Mouse (Mus musculus) layer of hippocampus, postnatal 14 days (tissue): Measurements from ENCODE around the gene Tmprss11d. TPM values are rescaled to one million over a fixed set of nuclear protein-coding genes. Genes with fewer than 3 reads are reported as not detected.
"Not testable (repeated sequence)": the region's sequence is repeated elsewhere in the genome, so short reads cannot be mapped to it uniquely, and the experiment has no call there.

ENCODE experiments used
- DNase-seq, 2 experiments: peaks; one replicate each; pipeline ENCODE4 v3.0.0; 2021 to 2022; ENCODE audit warnings: low spot score in 2 of 2, mixed read lengths in 1 of 2
- long read RNA-seq, 2 experiments: library from polyadenylated mRNA; stranded (forward); transcript quantifications; one replicate each; pipeline ENCODE4 v2.0.0; 2021
- total RNA-seq, 2 experiments: library from RNA; stranded (reverse); gene quantifications; 2 replicates each; pipeline ENCODE4 v1.2.3; 2021

The Tmprss11d gene
- not detected for total RNA-seq
- long read RNA-seq, experiment 1, partial matches to known transcripts, result 0 of 1 reads
- long read RNA-seq, experiment 1, other reads (novel, unspliced or antisense), result 1 of 1 reads
- long read RNA-seq, experiment 2, result 0 reads

DNA sequence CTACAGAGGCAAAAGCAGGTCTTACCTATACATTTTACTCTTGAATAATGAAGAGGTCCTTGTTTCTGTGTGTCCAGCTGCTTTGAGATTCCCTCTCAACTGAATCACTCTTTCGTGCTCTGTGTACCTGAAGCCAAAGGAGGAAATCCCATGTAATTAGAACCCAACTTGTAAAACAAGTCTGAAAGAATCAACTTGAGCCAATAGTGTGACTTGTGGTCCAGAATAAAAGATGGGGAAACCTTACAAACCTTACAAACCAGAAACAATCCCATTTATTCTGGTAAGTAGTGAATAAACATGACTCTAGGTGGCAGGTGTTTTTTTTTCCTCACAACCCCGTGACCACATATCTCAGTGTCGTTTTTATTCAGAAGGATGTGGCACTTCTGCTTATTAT lies at the start of gene Tmprss11d:
TSS of gene Tmprss11d (minus strand) at position 101 of the 400 bp plus-strand sequence.
- no peak for DNase-seq

DNA sequence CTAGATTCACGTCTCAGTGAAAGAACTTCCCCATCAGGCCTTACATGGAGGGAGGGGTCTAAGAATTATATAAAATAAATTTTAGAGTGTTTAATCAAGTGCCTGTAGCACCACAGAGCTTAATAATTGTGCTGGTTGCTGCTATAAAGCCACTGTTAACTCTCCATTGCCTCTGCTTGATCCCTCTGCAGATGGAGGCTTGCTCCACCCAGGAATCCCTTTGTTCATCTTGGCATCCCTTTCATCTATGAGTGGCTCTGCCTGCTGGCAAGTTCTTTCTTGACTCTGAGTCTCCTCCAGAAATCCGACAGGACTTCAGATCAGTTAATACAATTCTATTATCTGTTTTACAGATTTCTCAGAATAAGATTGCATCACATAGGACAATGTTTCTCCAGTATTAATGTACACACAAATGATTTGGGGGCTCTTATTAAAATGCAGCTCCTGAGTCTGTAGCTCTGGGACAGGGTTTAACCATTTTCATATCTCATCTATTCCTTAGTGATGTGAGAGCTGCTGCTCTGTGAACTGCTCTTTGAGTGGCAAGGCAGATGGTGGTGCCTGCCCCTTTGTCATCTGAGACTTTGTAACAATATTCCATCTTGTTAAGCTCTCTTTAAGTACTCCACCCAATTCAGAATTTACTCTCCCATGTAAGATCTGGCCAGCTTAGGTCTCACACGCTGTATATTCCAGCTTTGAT lies 48.3 kb upstream of the Tmprss11d start:
- DNase-seq, result no peak

DNA sequence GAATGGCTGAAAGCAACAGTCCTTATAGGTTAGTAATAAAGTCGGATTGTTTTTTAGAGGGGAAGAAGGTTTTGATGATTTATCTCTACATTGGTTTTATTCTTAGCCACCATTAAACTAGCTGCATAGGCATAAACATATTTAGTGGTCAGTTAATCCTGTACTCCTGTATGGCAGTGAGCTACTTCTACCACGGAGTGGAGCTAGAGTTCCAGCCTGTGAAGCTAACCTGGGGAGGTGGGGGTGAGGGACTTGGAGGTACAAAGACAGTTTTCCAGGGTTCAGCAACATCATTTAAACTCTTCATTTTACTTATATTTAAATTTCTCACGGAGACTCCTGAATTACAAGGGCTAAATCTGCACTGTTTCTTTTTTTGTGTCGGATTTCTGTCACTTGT lies 46.3 kb upstream of the Tmprss11d start:
- no peak for DNase-seq

DNA sequence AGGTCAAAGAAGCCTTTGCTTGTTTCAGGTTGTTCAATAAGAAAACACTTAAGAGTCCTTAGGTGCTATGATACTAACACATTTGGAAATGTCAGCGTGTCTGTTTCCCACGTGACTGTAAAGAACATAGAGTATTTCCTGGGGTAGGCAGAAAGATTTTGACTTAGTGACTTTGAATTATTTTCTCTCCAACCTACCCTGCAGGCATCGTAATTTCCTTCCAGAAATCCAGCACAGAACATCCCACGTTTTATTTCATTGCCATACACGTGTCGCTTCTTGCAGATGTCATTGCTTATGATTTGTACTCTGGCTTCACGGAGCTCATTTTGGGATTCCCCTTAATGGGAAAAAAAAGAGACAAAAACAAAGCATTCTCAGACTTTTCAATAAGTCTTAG lies 41.1 kb upstream of the Tmprss11d start:
- no peak for DNase-seq

DNA sequence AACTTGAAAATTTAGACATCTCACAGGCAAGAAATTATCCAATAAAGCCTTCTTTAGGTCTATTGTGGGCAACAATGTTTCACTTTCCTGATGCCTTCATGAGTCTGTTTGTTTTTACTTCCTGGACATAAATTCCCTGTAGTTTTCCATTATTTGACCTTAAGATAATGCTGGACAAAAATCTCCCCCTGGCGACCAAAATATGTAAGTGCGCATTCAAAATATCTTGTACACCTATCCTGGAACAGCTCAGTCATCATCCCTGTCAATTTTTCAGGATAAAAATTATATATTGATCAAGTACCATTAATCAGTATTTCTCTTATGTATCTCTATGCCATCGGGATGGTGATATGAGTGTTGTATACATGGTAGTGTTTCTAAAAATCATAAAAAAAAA lies 37.6 kb upstream of the Tmprss11d start:
- DNase-seq, result peak in 1 of 2 experiments; percentile 12

DNA sequence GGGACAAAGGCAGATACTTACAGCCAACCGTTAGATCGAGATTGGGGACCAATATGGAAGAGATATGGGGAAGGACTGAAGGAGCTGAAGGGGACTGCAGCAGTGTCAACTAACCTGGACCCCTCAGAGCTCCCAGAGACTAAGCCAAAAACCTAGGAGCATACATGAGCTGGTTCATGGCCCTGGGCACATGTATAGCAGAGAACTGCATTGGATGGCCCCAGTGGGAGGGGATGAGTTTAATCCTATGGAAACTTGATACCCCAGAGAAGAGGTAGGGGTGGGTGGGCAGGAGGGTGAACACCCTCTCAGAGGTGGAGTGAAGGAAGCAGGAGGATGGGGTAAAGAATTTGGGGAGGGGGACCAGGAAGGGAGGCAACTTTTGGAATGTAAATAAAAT lies 34.7 kb upstream of the Tmprss11d start:
- DNase-seq, result no peak

DNA sequence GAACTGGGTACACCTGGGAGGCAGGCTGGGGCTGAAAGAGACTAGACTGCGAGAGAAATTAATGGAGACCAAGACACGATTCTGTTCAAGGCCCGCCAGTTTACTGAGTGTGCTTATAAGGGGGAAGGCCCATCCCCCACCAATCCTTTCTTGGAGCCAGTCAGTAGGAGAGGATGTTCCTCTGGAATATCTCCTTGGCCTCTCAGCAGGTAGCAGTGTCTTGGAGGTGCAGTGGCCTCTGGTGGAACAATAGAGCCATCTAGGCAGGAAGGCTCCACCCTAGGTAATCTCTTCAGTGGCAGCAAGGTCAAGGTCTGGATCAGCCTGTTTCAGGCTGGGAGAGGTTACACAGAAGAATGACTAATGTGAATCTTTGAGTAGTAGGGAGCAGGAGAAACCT lies 34.0 kb upstream of the Tmprss11d start:
- DNase-seq, result no peak

DNA sequence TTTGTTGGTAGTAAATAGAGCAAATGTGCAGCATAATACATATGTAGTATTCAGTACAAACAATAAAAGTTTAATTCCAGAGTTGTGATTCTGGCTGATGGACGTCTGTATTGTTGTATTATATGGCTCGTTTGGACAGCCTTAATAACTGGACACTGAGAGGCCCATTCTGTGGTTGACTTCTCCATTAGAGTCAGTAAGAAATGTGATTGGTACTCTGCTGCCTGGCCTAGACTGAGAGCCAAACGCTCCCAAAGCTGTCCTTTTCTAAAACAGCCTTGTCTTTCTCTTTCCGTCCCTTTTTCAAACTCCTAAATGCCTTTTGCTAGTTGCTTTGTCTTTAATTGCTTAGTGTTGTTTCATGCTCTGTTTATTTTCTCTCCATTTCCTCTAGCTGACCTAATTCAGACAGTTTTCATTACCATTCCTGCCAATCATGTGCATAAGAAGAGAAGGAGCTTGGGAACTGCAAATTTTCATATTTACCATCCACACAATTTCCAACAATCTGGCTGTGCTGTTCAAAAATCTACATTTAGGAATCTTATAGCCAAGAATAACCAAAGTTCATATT lies 13.7 kb downstream of the Tmprss11d start:
- DNase-seq, result no peak

DNA sequence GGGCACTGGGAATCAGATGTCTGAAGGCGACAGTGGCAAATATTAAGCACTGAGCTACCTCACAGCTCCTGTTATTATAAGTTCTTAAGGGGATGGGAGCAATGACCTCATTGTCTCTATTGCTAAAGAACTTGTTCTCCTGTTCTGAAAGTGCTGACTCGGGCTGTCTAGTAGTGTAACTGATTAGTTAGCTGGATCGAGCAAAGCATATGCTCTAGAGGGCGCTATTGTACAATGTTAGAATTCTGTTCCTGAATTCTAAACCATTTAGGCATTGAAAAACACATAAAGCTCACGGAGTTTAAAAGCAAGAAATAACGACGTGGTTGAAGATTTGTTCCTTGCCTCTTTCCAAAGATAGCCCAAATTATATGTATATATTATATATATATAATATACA lies 20.3 kb downstream of the Tmprss11d start:
- peak; percentile 23 to 65 for DNase-seq

DNA sequence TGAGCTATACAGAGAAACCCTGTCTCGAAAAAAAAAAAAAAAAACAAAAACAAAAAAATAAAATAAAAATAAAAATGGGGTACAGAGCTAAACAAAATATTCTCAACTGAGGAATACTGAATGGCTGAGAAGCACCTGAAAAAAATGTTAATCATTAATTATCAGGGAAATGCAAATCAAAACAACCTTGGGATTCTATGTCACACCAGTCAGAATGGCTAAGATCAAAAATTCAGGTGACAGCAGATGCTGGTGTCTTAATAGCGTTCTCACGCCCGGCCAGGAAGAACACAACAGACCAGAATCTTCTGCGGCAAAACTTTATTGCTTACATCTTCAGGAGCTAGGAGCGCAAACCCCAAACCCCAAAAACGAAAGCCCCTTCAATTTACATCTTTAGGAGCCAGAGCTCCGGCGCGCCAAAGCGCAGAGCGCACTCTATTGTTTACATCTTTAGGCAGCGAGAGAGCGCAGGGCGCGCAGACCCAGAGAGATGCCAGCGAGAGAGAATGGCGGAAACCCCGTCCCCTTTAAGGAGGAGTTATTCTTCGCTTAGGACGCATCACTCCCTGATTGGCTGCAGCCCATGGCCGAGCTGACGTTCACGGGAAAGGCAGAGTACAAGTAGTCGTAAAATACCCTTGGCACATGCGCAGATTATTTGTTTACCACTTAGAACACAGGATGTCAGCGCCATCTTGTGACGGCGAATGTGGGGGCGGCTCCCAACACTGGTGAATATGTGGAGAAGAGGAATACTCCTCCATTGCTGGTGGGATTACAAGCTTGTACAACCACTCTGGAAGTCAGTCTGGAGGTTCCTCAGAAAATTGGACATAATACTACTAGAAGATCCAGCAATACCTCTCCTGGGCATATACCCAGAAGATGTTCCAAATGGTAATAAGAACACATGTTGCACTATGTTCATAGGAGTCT lies 54.9 kb downstream of the Tmprss11d start:
- DNase-seq, result not testable (repeated sequence)

DNA sequence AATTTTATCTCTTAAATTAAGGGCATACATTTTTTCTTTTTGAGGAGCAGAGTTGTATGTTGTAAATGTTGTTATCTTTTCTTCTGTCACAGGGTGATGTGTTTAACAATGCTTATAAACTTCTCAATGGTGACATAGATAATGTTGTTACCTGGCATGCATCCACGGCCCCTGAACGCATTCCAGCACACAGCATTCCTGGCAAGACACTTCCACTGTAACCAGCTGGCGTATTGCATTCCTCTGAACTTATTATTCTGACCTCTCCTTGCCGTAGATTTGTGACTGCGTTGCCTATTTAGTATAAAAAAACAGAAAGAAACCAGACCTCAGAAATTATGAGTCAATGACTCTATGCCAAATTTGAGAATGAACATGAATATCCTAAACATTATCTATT lies 67.1 kb downstream of the Tmprss11d start:
- DNase-seq, result peak in 1 of 2 experiments; percentile 3

DNA sequence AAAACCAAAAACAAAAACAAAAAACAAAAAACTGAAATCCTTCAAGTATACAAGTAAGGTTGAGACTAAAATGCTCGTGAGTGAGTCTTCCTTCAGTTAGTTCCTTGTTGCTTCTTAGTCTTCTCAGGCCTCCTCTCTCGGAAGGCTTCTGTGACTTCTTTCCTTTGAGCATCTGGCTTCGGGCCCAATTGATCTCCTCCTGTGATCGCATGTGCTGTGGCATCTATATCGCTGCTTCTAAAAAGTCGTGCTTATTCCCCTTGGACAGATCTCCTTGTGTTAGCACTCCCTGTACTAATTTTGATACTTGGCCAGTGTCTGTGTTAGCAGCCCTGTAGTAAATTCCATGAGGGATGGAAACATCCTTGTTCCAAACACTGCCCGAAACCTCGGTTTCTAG lies 69.3 kb downstream of the Tmprss11d start:
- no peak for DNase-seq

DNA sequence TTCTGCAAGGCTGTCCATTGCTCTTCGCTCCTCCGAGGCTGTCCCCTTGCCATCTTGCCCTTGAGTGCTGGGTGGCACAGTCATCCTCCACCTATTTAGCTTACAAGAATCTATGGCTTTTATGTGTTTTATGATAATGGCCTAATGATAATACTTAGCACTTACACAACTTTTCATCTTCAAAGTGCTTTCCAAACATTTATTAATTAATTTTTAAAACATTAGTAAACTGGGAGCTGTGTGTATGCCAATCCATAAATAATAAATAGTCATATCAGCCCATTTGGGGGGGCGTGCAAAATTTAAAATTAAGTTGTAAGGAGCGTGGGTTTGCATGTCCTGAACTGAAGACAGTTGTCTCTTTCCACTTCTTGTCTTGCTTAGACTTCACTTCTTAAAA lies 84.0 kb downstream of the Tmprss11d start, which contains the start of gene Tmprss11c:
TSS of gene Tmprss11c (minus strand) at position 101 of the 400 bp plus-strand sequence.
- no peak for DNase-seq

Other genes starting within 250 kb of the Tmprss11d start
- 10 to 100 TPM; 15.9 to 19.7 TPM for gene Uba6, start 200.6 kb downstream of the Tmprss11d start, total RNA-seq
- not detected for gene Gnrhr, start 175.5 kb downstream of the Tmprss11d start, total RNA-seq
- not detected for gene Tmprss11c, start 84.1 kb downstream of the Tmprss11d start, total RNA-seq
- gene Tmprss11a, start 95.6 kb upstream of the Tmprss11d start, total RNA-seq, result not detected
- gene Tmprss11g, start 145.2 kb upstream of the Tmprss11d start, total RNA-seq, result not detected